Mouse (Mus musculus): ENCODE results near the gene Stub1.

GRCm38 (mm10) chr17:25796951-25797369, 36.2 kb downstream of the Stub1 start, which contains the start of gene Metrn:
- TF ChIP-seq CTCF (IDR thresholded peaks at IDR 0.05) (no peak), EP300 (IDR thresholded peaks at IDR 0.05; ENCODE audit: insufficient read depth, low read depth, low read length) (no peak)

All from heart, adult 2 months (tissue).